Mouse (Mus musculus): ENCODE measurements around the gene Gabrb1.

GRCm38 (mm10) chr5:72160781-72161485, 503.0 kb downstream of the Gabrb1 start:
- no peak for TF ChIP-seq MEF2A (IDR thresholded peaks at IDR 0.05; ENCODE audit: extremely low read depth, insufficient replicate concordance, low read depth, low read length, poor library complexity, severe bottlenecking)
- TF ChIP-seq POLR2A (IDR thresholded peaks at IDR 0.05; ENCODE audit: control insufficient read depth in 1 of 2, insufficient read depth in 1 of 2, low read depth in 1 of 2, low read length in 2 of 2, poor library complexity in 1 of 2): no peak
- no peak for TF ChIP-seq CTCF (IDR thresholded peaks at IDR 0.05 in 2 of 3, conservative IDR thresholded peaks at IDR 0.05 in 1 of 3; ENCODE audit: control insufficient read depth in 1 of 3, insufficient read depth in 1 of 3, low read depth in 2 of 3, low read length in 3 of 3, poor library complexity in 1 of 3, severe bottlenecking in 1 of 3)
- no peak for TF ChIP-seq TCF12 (IDR thresholded peaks at IDR 0.05; ENCODE audit: low read depth, low read length)
- TF ChIP-seq ELF1 (IDR thresholded peaks at IDR 0.05; ENCODE audit: low read depth, low read length): no peak
- TF ChIP-seq KAT2A (conservative IDR thresholded peaks at IDR 0.05; ENCODE audit: low read depth, low read length): no peak
- no peak for TF ChIP-seq GATA1 (IDR thresholded peaks at IDR 0.05; ENCODE audit: low read depth, low read length)
- TF ChIP-seq EP300 (IDR thresholded peaks at IDR 0.05; ENCODE audit: low read depth in 1 of 2, low read length in 2 of 2): no peak
- no peak for TF ChIP-seq ZKSCAN1 (IDR thresholded peaks at IDR 0.05; ENCODE audit: low read depth, low read length)
- no peak for TF ChIP-seq HCFC1 (IDR thresholded peaks at IDR 0.05; ENCODE audit: low read depth, low read length)
- TF ChIP-seq BHLHE40 (IDR thresholded peaks at IDR 0.05; ENCODE audit: borderline replicate concordance, low read depth, low read length): no peak
- TF ChIP-seq E2F4 (IDR thresholded peaks at IDR 0.05; ENCODE audit: borderline replicate concordance, low read depth, low read length): no peak
- no peak for TF ChIP-seq NELFE (IDR thresholded peaks at IDR 0.05; ENCODE audit: low read depth, low read length)
- TF ChIP-seq USF1 (IDR thresholded peaks at IDR 0.05; ENCODE audit: low read depth, low read length): no peak

Measured in MEL (cell line).